Mouse (Mus musculus): ENCODE results near the gene Cab39. TPM values are rescaled to one million over a fixed set of nuclear protein-coding genes. Genes with fewer than 3 reads are reported as not detected.

The Cab39 gene
- total and polyA plus RNA-seq, 3 experiments = 41.8 to 208 (median 147) TPM

DNA sequence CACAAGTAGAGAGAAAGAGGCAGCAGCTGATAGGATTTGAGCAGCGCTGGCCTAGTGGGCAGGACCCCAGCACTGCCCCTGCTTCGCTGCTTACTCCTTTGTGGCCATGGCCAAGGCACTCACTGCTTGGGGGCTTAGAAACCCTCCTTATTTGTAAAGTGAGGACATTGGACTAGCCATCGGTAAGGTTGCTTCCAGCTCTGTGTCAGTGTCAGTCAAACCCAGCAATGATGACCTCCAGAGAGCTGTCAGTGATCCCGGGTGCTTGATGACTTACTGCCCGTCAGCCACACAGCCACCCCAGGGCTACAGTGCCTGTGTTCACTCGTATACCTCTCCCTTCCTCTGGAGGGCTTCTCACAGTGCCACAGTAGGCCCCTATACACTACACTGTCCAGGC lies 51.7 kb downstream of the Cab39 start:
- ATAC-seq (ENCODE audit: extremely low read depth, insufficient number of reproducible peaks, low FRiP score, poor library complexity, severe bottlenecking) (no peak), DNase-seq (ENCODE audit: low spot score) (no peak)
- no peak overlapping the region for H3K4me3 ChIP-seq (ENCODE audit: low read depth, low read length)
- no peak for TF ChIP-seq GATA1 (IDR thresholded peaks at IDR 0.05; ENCODE audit: borderline replicate concordance, low read length)
- no peak for TF ChIP-seq TAL1 (conservative IDR thresholded peaks at IDR 0.05; ENCODE audit: low read depth, low read length)
- no peak for TF ChIP-seq POLR2AphosphoS5 (IDR thresholded peaks at IDR 0.05; ENCODE audit: insufficient replicate concordance, low read depth, low read length)
- TF ChIP-seq CTCF (IDR thresholded peaks at IDR 0.05; ENCODE audit: low read depth, low read length) = no peak
- no peak for TF ChIP-seq GATA2 (IDR thresholded peaks at IDR 0.05; ENCODE audit: borderline replicate concordance, low read depth, low read length)
- peaks cover 93% of the 10 kb centered on the region for H3K36me3 ChIP-seq (replicated peaks)
- H3K27me3 ChIP-seq (ENCODE audit: insufficient read depth, low read length) = no peaks in the 10 kb centered on the region
- no peaks in the 10 kb centered on the region for H3K9me3 ChIP-seq (replicated peaks)
- peaks cover 10% of the 10 kb centered on the region for H3K4me1 ChIP-seq (ENCODE audit: insufficient read depth, low read depth, low read length)

GRCm38 (mm10) chr1:85845476-85845875 lies 52.2 kb downstream of the Cab39 start:
- peaks cover 93% of the 10 kb centered on the region for H3K36me3 ChIP-seq (replicated peaks)
- TF ChIP-seq GATA1 (IDR thresholded peaks at IDR 0.05; ENCODE audit: borderline replicate concordance, low read length) (no peak), TAL1 (conservative IDR thresholded peaks at IDR 0.05; ENCODE audit: low read depth, low read length) (no peak), GATA2 (IDR thresholded peaks at IDR 0.05; ENCODE audit: borderline replicate concordance, low read depth, low read length) (no peak), CTCF (IDR thresholded peaks at IDR 0.05; ENCODE audit: low read depth, low read length) (no peak)

DNA sequence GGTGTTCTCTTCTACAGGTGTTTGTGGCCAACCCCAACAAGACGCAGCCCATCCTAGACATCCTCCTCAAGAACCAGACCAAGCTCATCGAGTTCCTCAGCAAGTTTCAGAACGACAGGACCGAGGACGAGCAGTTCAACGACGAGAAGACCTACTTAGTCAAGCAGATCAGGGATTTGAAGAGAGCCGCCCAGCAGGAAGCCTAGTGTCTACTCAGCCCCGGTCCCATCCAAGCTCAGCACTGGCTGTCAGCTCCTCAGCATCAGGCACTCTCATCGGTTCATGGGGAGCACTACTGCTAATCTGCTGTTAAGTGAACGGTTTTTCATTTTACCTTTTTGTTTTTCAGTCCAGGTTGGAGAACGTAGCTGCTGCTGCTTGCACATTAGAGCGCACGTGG lies 55.8 kb downstream of the Cab39 start:
- no peaks in the 10 kb centered on the region; the same call in 1 of the 2 replicates for H3K4me1 ChIP-seq (ENCODE audit: insufficient read depth, low read depth, low read length)

More at GRCm38 (mm10) chr1:85845476-85845875, 52.2 kb downstream of the Cab39 start:
- ATAC-seq (ENCODE audit: extremely low read depth, insufficient number of reproducible peaks, low FRiP score, poor library complexity, severe bottlenecking) (no peak), DNase-seq (ENCODE audit: low spot score) (no peak)
- no peaks in the 10 kb centered on the region for H3K27me3 ChIP-seq (ENCODE audit: insufficient read depth, low read length)
- H3K4me3 ChIP-seq (ENCODE audit: low read depth, low read length) = no peak overlapping the region
- H3K9me3 ChIP-seq (replicated peaks) = no peaks in the 10 kb centered on the region
- H3K4me1 ChIP-seq (ENCODE audit: insufficient read depth, low read depth, low read length) = peaks cover 6% of the 10 kb centered on the region; the same call in 1 of the 2 replicates

DNA sequence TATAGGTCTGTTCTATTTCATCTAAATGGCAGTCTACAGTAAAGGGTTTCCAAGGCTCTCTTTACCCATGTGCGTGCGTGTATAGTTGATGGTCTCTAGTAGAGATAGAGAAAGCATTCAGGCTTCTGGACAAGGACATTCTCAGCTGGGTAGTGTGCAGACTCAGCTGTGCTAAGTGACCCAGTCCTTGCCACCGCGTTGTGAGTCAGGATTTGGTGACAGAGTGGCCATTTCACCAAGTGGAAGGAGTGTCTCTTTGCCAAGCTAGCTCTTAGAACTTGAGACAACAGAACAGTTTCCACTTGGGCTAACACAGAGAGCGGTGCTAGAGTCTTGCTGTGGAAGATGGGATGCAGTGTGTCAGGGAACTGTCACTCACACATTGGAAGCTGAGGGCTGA lies 57.6 kb downstream of the Cab39 start:
- no peaks in the 10 kb centered on the region for H3K9me3 ChIP-seq (replicated peaks)
- H3K4me1 ChIP-seq (ENCODE audit: insufficient read depth, low read depth, low read length) = no peaks in the 10 kb centered on the region
- ATAC-seq (ENCODE audit: extremely low read depth, insufficient number of reproducible peaks, low FRiP score, poor library complexity, severe bottlenecking) (no peak), DNase-seq (ENCODE audit: low spot score) (no peak)
- H3K4me3 ChIP-seq (ENCODE audit: low read depth, low read length) = no peak overlapping the region
- H3K27me3 ChIP-seq (ENCODE audit: insufficient read depth, low read length) = no peaks in the 10 kb centered on the region
- H3K36me3 ChIP-seq (replicated peaks) = peaks cover 81% of the 10 kb centered on the region
- TF ChIP-seq GATA2 (IDR thresholded peaks at IDR 0.05; ENCODE audit: borderline replicate concordance, low read depth, low read length) (no peak), POLR2AphosphoS5 (IDR thresholded peaks at IDR 0.05; ENCODE audit: insufficient replicate concordance, low read depth, low read length) (no peak)

More for the DNA sequence above, 55.8 kb downstream of the Cab39 start:
- H3K4me3 ChIP-seq (ENCODE audit: low read depth, low read length) = no peak overlapping the region
- peaks cover 88% of the 10 kb centered on the region for H3K36me3 ChIP-seq (replicated peaks)
- H3K27me3 ChIP-seq (ENCODE audit: insufficient read depth, low read length) = no peaks in the 10 kb centered on the region
- TF ChIP-seq CTCF (IDR thresholded peaks at IDR 0.05; ENCODE audit: low read depth, low read length) (no peak), TAL1 (conservative IDR thresholded peaks at IDR 0.05; ENCODE audit: low read depth, low read length) (no peak), GATA2 (IDR thresholded peaks at IDR 0.05; ENCODE audit: borderline replicate concordance, low read depth, low read length) (no peak), POLR2AphosphoS5 (IDR thresholded peaks at IDR 0.05; ENCODE audit: insufficient replicate concordance, low read depth, low read length) (no peak), GATA1 (IDR thresholded peaks at IDR 0.05; ENCODE audit: borderline replicate concordance, low read length) (no peak)
- no peak for DNase-seq (ENCODE audit: low spot score)
- no peak for ATAC-seq (ENCODE audit: extremely low read depth, insufficient number of reproducible peaks, low FRiP score, poor library complexity, severe bottlenecking)
- no peaks in the 10 kb centered on the region for H3K9me3 ChIP-seq (replicated peaks)

DNA sequence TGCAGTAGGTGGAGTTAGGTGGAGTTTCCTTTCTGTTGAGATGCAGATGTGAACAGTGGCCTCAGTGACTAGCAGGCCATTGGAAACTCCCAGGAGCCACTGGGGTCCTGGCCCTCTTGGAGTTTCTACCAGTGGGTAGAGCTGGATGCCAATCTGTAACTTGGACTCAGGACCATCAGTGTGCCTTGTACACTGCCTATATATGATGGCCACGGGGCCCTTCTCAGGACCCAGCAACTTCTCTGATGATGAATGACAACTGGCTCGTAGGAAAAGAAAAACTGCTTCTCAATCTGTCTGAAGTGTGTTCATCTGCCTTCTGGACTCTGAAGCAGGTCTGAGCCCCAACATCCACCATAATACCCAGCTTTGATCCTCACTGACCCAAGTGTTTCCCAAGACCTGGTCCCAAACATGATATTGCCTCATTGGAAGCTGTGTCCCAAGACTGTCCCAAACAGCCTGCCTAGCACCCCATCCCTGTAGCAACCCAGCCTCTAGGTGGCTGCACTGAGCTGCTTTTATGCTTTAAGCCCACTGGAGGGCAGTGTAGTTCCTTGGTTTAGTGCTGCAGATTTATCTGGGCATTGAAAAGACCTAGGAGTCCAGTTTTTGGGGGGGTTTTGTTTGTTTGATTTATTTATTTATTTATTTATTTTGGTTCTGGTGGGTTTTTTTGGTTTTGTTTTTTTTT lies 59.9 kb downstream of the Cab39 start:
- no peaks in the 10 kb centered on the region for H3K9me3 ChIP-seq (replicated peaks)
- ATAC-seq (ENCODE audit: extremely low read depth, insufficient number of reproducible peaks, low FRiP score, poor library complexity, severe bottlenecking) (peak; percentile 83), DNase-seq (ENCODE audit: low spot score) (peak; percentile 75)
- H3K36me3 ChIP-seq (replicated peaks) = peaks cover 58% of the 10 kb centered on the region
- H3K27me3 ChIP-seq (ENCODE audit: insufficient read depth, low read length) = no peaks in the 10 kb centered on the region
- no peaks in the 10 kb centered on the region for H3K4me1 ChIP-seq (ENCODE audit: insufficient read depth, low read depth, low read length)
- H3K4me3 ChIP-seq (ENCODE audit: low read depth, low read length) = no peak overlapping the region
- TF ChIP-seq CTCF (IDR thresholded peaks at IDR 0.05; ENCODE audit: low read depth, low read length) = peak; percentile 85
- no peak for TF ChIP-seq TAL1 (conservative IDR thresholded peaks at IDR 0.05; ENCODE audit: low read depth, low read length)

- DNase-seq (ENCODE audit: low spot score) (no peak), ATAC-seq (ENCODE audit: extremely low read depth, insufficient number of reproducible peaks, low FRiP score, poor library complexity, severe bottlenecking) (no peak)
- TF ChIP-seq POLR2AphosphoS5 (IDR thresholded peaks at IDR 0.05; ENCODE audit: insufficient replicate concordance, low read depth, low read length) = no peak
- no peak for TF ChIP-seq GATA1 (IDR thresholded peaks at IDR 0.05; ENCODE audit: borderline replicate concordance, low read length)
- no peak for TF ChIP-seq CTCF (IDR thresholded peaks at IDR 0.05; ENCODE audit: low read depth, low read length)
- no peak for TF ChIP-seq TAL1 (conservative IDR thresholded peaks at IDR 0.05; ENCODE audit: low read depth, low read length)
- no peak for TF ChIP-seq GATA2 (IDR thresholded peaks at IDR 0.05; ENCODE audit: borderline replicate concordance, low read depth, low read length)
- no peaks in the 10 kb centered on the region for H3K9me3 ChIP-seq (replicated peaks)
- H3K27me3 ChIP-seq (ENCODE audit: insufficient read depth, low read length) = no peaks in the 10 kb centered on the region
- no peaks in the 10 kb centered on the region for H3K4me1 ChIP-seq (ENCODE audit: insufficient read depth, low read depth, low read length)
- no peak overlapping the region for H3K4me3 ChIP-seq (ENCODE audit: low read depth, low read length)
- peaks cover 50% of the 10 kb centered on the region for H3K36me3 ChIP-seq (replicated peaks)
These were observed 60.6 kb downstream of the Cab39 start for GRCm38 (mm10) chr1:85853865-85854264.

All from G1E (cell line).